Mouse (Mus musculus) midbrain, embryonic 15.5 days (tissue): Measurements from ENCODE around the gene 1700018B08Rik. TPM values are rescaled to one million over a fixed set of nuclear protein-coding genes. Genes with fewer than 3 reads are reported as not detected.

Experiments used
- polyA plus RNA-seq: library from polyadenylated mRNA; unstranded; fragments of >200 nt; fragmentation: Nextera tagmentation; extraction: Ambion mirVana; gene quantifications from 2 replicates; pipeline ENCODE4 v1.2.1, GENCODE M21; 2015

Gene 1700018B08Rik
- polyA plus RNA-seq, 1 experiment from 2014 or later: not detected

Other genes with a start within 250 kb of the 1700018B08Rik start
- gene Fbxo31, start 34.5 kb upstream of the 1700018B08Rik start, polyA plus RNA-seq: 34.5 and 36.5 TPM in 2 replicates
- 372 and 386 TPM in 2 replicates for gene Map1lc3b, start 46.0 kb upstream of the 1700018B08Rik start, polyA plus RNA-seq
- gene Zcchc14, start 108.6 kb upstream of the 1700018B08Rik start, polyA plus RNA-seq: 25.4 and 28.0 TPM in 2 replicates
- 111 and 114 TPM in 2 replicates for gene Jph3, start 185.3 kb upstream of the 1700018B08Rik start, polyA plus RNA-seq